16 mouse cellular contexts compared by ENCODE assay signal in genomic region chr1:191921701-191922100, GRCm38 (mm10).
"Had no signal": no experiment of that assay in that cellular context is flagged by ENCODE, and none has a peak within 500 bp of the region (broad histone marks: within the 10 kb centered on the region; RNA-seq: fewer than 3 reads in every experiment).

No protein-coding gene starts in this region.

- DNase-seq: retina, postnatal 1 day; right cerebral cortex, adult 18-20 months; right cerebral cortex, postnatal 14 days; right cerebral cortex, postnatal 25 days; right cerebral cortex, postnatal 4 days; spleen, adult 18-20 months; thymus, adult 18-20 months; thymus, adult 2 months; thymus, postnatal 14 days; thymus, postnatal 25 days; thymus, postnatal 36 days; thymus, postnatal 4 days had no signal

- H3K27ac ChIP-seq: neural tube, embryonic 13.5 days; neural tube, embryonic 15.5 days; stomach, embryonic 15.5 days; stomach, postnatal 0 days had no signal

- H3K4me1 ChIP-seq: neural tube, embryonic 13.5 days; neural tube, embryonic 15.5 days; stomach, embryonic 15.5 days had no signal

- H3K9me3 ChIP-seq: neural tube, embryonic 13.5 days; neural tube, embryonic 15.5 days; stomach, embryonic 15.5 days had no signal

- H3K27me3 ChIP-seq: neural tube, embryonic 13.5 days; neural tube, embryonic 15.5 days; stomach, embryonic 15.5 days had no signal

- H3K9ac ChIP-seq: neural tube, embryonic 13.5 days; neural tube, embryonic 15.5 days; stomach, embryonic 15.5 days had no signal

- H3K4me2 ChIP-seq: neural tube, embryonic 13.5 days; neural tube, embryonic 15.5 days; stomach, embryonic 15.5 days had no signal

- H3K36me3 ChIP-seq: neural tube, embryonic 13.5 days; neural tube, embryonic 15.5 days; stomach, embryonic 15.5 days had no signal

- H3K4me3 ChIP-seq: neural tube, embryonic 13.5 days; neural tube, embryonic 15.5 days; stomach, embryonic 15.5 days had no signal
